Mouse (Mus musculus): ENCODE data around the gene Ap1m1.

Gene Ap1m1

DNA sequence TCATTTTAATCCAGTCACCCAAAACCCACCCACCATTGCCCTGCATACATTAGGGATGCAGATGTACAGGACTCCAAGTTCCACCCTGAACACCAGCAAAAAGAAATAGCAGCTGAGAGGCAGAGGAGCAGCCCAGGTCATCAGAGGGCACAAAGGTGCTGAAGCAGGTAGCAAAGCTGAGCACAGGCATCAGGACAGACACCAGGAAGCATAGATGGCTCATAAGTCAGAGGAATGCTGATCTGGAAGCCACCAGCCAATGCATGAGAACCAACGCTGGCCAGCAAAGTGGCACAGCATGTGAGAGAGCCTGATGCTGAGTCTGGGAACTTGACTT lies 18.1 kb downstream of the Ap1m1 start:
- no peak for DNase-seq (ENCODE audit: low spot score in 2 of 2)

DNA sequence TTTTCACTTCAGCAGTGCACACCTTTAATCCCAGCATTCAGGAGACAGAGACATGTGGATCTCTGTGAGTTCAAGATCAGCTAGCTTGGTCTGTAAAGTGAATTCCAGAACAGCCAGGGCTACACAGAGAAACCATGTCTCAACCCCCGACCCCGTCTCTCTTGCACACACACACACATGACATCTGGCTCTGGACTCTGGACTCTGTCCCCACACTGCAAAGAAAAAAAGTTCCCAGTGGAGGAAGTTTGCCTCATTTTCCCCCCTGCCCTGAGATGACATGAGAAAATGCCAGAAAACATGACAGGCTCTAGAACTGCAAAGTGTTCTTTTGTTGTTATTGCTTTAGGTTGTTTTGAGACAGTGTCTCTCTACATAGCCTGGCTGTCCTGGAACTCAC lies 20.0 kb downstream of the Ap1m1 start:
- no peak for DNase-seq (ENCODE audit: low spot score in 2 of 2)

DNA sequence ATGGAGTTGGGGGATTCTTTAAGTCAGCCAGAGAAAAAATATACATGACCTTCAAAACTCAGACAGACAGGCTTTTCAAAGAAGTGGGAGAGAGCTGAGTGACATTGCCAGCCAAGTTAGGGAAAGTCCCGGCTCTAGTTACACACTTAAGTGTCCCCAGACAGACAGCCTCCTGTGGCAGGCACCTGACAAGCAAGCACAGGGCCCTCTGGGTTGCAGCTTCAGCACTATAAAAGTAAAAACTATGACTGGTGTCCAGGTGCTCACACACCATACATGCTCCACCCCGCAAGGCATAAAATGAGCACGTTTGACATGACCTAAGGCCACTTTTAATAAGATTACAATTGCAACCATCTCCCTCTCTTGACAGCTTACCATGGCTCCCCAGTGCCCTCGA lies 20.8 kb downstream of the Ap1m1 start:
- no peak for DNase-seq (ENCODE audit: low spot score in 2 of 2)

DNA sequence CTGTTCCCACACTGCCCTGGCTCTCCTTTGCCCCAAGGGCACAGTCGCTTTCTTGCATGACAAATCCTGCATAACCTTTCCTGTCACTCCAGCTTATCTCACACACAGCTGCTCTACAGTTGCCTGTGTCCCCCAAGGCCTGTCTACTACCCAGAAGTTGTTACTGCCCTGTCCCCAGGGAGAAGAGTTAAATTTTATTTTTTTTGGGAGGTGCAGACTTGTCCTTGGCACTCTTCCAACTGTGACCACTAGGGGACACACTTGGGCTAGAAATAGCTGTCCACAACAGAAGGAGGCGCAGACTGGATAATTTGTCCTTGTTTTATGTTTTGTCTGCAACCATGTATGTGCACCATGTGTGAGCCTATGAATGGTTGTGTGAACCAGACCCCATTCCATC lies 21.2 kb downstream of the Ap1m1 start:
- DNase-seq (ENCODE audit: low spot score in 2 of 2) = peak in 1 of 2 experiments; percentile 46

DNA sequence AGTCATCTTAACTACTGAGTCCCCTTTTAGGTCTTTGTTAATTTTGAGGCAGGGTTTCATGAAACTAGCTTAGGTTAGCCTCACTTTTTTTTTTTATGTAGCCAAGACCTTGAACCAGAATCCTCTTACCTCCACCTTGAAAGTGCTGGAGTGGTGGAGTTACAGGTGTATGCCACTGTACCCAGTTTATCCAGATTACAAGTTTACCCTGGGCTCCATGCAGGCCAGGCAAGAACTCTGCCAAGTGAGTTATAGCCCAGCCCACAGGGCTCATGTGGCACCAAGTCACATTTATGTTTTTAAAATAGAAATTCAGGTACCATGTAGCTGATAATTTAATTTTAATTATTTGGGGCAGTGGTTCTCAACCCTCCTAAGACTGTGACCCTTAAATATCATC lies 21.6 kb downstream of the Ap1m1 start:
- no peak for DNase-seq (ENCODE audit: low spot score in 2 of 2)

DNA sequence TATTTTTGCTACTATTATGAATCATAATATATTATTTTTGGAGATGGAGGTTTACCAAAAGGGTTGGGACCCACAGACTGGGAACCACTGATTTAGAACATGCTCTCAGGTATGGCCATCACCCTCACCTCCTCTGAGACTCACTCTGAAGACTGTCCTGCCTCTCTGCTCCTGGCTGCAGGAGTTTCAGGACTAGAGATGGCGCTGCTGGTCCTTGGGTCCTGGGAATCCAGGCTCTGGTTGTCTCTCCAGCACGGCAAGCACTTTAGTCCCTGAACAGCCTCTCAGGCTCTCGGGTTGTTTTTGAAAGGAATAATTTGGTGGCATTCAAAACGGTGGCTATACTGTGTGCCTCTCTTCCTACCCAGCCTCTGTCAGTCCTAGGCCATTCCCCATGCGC lies 22.1 kb downstream of the Ap1m1 start:
- DNase-seq (ENCODE audit: low spot score in 2 of 2) = no peak

DNA sequence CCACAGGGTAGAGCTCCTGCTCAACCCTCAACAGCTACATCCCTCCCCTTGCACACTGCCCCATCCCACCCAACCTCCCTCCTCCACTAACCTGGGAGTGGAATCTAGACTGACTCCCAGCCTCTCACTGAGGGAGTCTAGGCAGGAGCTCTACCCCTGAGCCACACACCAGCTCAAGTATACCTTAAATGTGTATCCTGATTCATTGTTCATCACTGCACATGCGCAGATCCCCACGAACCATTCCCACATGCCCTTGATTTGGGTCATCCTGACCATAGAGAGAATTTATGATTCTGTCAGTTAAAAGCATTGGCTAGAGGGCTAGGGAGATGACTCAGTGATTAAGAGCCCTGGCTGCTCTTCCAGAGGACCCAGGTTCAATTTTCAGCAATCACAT lies 22.9 kb downstream of the Ap1m1 start:
- DNase-seq (ENCODE audit: low spot score in 2 of 2) = no peak

DNA sequence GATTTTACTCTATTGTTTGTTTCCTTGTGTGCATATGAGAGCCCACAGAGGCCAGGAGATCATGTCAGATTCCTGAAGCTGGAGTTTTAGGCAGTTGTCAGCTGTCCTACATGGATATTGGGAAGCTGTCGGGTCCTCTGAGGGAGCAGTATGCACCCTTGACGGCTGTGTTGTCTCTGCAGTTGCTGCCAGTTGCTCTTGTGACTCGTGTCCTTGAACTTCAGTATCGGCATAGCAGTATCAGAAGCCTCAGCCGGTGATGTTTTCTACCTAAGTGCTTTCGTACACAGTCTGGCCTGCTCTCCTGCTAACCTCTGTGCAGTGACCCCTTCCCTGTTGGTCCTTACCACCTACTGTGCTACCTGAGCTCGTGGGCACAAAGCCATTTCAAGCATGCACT lies 23.6 kb downstream of the Ap1m1 start:
- no peak for DNase-seq (ENCODE audit: low spot score in 2 of 2)

DNA sequence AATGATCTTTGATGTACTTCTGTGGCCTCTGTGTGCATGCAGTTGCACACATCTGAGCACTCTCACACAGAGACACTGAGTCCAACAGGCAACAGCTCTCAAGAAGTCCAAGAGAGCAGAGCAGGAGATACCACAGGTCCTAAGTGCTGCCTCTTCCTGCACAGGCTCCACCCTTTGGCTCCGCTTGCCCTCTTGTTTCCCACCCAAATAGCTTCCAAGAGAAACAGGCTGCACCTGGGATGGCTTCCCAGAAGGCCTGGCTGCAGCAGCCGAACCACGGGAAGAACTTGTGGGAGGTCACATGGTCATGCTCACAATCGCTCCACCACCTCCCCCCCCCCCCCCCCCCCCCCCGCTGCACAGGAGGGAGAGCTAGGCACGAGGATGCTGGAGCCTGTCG lies 25.5 kb downstream of the Ap1m1 start:
- no peak for DNase-seq (ENCODE audit: low spot score in 2 of 2)

DNA sequence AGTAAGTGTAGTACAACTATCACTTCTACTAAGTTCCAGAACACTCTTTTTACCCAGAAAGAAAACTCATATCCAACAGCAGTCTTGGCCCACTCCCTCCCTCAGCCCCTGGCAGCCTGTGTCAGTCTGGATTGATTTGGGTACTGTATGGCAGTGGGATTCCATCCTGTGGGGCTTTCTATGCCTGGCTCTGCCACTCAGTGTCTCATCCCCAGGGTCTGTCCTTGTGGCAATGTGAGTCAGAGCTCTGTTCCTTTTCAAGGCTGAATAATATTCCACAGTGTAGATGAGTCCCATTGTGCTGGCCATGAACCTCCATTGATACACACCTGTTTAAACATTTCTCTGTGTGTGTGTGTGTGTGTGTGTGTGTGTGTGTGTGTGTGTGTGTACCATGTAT lies 26.9 kb downstream of the Ap1m1 start:
- DNase-seq (ENCODE audit: low spot score in 2 of 2) = no peak

DNA sequence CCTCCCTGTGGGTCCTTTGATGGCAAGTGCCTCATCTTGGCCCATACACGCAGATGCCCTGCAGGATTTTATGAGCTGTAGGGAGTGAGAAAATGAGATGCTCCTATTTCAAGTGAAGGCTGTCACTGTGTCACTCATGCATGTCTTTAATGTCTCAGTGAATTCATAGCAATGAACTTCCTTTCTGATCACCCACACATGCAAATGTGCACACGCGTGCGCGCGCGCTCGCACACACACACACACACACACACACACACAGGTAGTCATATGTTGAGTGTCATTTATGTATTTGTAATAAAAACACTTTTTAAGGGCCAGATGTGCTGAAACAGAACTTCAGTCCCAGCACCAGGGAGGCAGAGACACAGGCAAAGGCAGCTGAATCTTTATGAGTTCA lies 27.3 kb downstream of the Ap1m1 start:
- no peak for DNase-seq (ENCODE audit: low spot score in 2 of 2)

DNA sequence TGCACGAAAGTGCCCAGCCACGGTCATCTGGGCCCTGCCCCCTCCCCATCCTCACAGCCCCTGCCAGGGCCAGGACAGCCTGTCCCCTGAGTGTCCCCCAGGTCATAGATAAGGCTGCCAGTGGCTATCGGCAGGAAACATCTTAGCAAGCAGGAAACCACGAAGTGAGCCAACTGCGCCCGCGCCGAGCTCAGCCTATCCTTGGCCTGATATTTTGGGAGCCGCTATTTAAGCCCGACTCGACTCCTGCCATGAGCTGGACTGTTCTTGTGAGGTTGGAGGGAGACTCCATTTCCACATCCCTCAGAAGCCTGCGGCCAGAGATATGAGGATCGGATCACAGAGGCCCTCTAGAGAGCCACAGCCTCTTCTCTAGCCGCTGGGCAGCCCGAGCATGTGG lies 28.5 kb downstream of the Ap1m1 start:
- DNase-seq (ENCODE audit: low spot score in 2 of 2) = peak in 1 of 2 experiments; percentile 38

DNA sequence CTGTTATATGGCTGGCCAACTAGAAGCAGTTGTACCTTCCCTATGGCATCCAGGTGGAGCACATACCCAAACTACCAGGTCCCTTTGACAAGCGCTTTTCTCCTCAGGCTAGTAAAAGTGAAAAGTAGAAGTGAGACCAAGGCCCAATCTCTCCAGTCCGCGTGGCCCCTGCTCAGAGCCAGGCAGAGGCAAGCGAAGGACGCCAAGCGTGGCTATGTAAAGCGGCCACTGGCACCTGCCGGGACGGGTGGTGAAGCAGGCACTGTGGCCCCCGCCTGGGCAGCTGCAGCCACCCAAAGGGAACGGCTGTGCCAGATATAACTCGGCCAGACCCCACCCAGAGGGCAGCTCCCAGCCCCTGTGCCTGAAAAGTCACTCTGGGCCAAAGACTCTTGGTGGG lies 30.8 kb downstream of the Ap1m1 start:
- no peak for DNase-seq (ENCODE audit: low spot score in 2 of 2)

DNA sequence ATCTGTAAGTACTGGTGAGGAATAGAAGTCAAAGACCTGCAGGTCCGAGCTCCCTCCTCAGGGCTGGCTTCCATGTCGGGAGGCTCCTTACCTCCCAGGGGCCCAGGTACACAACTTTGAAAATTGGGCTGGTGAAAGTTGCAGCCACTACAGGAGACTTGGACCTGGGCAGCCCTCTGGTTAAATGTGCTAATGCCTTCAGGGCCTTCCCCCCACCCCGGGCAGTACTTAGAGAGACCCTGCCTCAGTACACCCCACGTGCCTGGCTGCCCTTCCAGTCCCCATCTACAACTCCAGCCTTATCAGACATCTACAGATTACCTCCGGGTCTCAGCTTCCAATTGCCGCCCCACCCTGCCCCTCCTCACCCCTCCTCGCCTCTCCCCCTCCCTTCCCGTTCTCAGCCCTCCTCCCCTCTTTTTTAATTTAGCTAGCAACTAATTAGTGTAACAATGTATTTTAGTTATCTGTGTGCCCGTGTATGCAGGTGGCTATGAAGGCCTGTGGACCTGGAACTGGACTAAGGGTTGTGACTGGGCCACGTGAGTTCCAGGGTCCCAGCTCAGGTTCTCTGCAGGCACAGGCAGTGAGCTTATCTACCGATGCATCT lies 31.3 kb downstream of the Ap1m1 start:
- DNase-seq (ENCODE audit: low spot score in 2 of 2) = no peak

DNA sequence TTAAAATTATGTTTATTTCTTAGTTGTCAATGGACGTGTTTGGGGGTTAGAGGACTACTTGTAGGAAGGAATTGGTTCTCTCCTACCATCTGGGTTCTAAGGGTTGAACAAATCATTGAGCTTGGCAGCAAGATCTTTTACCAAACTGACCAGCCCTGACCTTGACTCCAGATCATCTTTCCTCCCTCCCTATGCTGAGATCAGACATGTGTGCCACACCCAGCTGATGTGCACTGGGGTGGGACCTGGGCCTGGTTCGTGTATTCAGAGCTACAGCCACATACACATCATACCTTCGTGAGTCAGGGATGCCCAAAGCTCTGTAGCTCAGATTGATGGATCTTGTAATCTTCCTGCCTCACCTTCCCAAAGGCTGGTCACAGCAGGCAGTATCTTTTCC lies 31.9 kb downstream of the Ap1m1 start:
- no peak for DNase-seq (ENCODE audit: low spot score in 2 of 2)

DNA sequence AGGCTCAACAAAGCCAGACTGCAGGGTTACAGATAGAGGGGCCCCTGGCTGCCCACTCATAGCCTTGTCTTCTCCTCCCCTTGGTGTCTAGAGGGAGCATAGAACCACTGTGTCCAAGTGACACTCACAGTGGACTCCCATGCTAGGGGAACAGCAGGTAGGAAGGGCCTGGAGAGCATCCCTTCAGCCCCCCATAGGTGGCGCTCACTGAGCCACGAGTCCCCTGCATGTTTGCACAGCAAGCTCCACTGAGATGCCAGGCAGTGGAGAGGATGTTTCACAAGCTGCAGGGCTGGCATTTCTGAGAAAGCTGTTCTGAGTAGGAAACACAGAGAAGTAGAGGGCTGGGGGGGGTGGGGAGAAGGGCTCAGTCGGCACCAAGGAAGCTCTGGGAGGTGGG lies 32.5 kb downstream of the Ap1m1 start:
- DNase-seq (ENCODE audit: low spot score in 2 of 2) = peak; percentile 54 to 56

DNA sequence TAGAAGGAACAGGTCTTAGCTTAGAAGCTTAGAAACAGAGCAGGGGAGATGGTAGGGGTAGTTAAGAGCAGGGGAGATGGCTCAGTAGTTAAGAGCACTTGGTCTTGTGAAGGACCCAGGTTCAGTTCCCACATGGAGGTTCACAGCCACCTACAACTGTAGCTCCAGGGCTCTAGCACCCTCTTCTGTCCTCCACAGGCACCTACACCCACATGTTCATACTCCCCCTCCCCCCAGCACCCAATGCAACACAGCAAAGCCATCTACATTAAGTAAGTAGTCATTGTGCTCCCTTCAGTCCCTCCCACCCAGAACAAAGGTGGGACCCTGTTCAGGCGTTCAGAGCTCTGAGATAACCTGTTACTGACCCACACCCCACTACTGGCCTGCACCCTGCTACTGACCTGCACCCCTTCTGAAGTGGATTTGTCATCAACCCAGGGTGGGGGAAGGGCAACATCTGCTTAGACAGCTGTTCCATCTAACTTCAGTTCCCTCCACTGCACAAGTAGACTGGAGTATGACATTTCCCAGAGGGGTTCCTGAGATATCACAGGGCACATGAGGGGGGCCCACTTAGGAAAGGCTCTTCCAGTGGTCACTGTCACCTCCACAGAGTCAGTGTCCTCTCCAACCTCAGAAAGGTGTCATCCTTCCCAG lies 33.4 kb downstream of the Ap1m1 start:
- no peak for DNase-seq (ENCODE audit: low spot score in 2 of 2)

DNA sequence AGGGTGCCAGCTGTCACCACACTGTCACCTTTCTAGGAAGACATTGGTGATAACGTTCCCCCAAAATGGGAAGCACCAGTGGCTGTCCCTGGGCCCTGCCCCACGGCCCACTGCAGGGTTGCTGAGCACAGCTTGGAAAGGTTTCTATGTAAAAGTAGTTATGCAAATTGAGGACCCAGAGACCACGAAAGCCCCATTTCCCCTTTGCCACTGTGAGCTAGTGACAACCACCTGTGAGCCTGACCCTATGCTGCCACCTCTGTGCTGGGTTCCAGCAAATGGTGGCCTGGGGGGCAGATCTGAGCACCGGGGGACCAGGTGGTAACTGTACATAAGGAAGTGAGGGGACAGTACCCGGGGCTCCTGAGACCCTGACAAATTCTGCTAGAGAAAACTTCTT lies 34.0 kb downstream of the Ap1m1 start:
- no peak for DNase-seq (ENCODE audit: low spot score in 2 of 2)

DNA sequence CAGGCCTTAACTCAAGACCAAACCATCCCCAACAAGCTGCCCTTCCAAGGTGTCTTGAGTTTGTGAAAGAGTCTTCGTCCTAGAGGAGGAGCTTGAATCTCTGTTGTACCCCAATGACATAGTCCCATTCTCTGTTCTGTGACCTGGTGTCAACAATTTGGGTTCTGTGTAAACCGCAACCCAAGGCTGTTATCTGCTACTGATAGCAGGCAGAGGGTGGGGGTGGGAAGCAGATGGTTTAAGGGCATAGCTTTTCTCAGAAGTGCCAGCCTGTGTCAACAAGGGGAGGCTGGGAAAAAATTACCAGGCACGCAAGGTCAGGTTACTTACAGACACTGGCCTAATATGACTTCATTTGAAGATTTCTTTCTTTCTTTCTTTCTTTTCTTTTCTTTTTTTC lies 37.4 kb downstream of the Ap1m1 start:
- no peak for DNase-seq (ENCODE audit: low spot score in 2 of 2)

DNA sequence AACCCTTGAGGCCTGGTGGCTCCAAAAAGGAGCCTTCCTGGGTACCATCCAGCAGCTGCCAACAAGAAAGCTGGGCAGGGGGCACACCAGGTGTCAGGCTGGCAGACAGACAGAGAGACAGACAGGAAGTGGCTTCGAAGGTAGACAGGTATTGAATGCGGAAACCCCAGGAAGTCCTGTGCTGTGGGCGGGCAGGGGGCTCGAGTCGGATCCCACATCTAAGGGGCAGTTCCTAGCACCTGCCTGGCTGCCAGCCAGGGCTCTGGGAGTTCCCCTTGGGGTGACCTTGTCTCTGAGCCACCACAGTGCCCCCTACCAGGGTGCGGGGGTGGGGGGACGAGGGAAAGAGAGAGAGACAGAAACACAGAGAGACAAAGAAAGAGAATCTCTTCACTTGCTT lies 39.3 kb downstream of the Ap1m1 start:
- no peak for DNase-seq (ENCODE audit: low spot score in 2 of 2)

DNA sequence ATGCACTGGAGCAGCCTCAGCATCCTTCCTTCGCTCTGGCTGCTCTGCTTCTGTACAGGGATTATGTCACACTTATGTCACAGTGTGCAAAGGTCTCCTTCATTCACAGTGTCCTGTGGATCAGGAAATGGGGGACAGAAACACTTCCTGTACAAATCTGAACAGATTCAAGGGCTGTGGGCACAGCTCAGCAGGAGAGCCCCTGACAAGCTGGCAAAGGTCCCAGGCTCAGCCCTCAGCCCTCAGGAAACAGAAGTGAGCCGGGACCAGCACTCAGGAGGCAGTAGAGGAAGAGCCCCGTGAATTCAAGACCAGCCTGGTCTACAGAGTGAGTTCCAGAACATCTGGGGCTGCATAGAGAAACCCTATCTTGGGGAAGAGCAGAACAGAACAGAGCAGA lies 41.8 kb downstream of the Ap1m1 start:
- DNase-seq (ENCODE audit: low spot score in 2 of 2) = peak in 1 of 2 experiments; percentile 35

DNA sequence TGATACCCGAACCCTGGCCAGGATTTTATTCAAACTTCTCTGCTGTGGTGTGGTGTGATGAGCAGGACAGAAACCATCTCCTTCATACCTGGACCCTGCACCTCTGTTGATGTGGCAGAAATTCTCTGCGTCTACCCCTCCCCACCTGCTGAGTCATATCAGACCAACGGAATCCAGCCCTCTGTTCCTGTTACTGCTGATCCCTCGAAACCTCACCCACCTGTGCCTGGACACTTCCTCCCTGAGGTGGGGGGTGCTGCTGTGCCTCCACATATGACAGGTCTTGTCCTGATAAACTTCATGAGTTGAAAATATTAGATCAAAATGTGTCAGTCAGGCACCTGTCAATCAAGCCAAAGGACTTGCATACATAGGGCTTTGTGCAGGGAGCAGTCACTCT lies 45.5 kb downstream of the Ap1m1 start:
- DNase-seq (ENCODE audit: low spot score in 2 of 2) = no peak

DNA sequence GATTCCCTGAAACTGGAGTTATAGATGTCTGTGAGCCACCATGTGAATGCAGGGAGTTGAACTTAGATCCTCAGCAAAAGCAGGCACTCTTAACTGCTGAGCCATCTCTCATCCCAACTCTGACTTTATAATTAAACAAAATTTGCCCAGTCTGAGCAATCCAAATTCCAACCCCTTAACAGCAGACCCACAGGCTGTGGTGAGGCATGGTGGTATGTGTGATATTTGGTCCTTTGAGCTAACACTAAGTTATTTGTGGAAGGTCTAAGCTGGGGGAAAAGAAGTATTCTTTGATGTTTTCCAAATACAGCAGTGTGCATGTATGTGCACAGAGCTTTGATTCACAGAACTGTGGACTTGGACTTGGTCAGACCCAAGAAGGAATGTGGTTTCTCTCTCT lies 49.2 kb downstream of the Ap1m1 start:
- no peak for DNase-seq (ENCODE audit: low spot score in 2 of 2)

DNA sequence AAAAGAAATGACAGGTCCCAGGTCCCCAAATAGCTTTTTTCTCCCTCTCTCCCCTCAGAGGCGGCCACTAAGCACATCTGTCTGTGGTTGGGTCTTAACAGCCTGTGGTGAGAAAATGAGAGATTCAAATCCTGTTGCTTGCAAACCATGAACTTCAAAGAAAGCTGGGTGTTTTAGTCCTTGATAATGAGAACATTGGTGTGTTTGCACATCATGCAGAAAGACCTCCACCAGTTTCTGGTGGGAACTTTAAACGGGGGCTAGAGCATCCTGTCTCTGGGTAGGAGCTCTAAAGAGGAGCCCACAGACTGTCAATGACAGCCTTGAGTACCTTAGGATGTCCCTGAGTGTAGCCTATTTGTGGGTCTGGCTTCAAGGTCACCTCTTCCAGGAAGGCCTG lies 51.3 kb downstream of the Ap1m1 start:
- no peak for DNase-seq (ENCODE audit: low spot score in 2 of 2)
